Mouse (Mus musculus) forebrain, embryonic 14.5 days (tissue): ENCODE data around the gene Itpk1. TPM values are rescaled to one million over a fixed set of nuclear protein-coding genes. Genes with fewer than 3 reads are reported as not detected.

Experiments used
- ATAC-seq: fragments of 200-750 bp; cut with Nextera tagmentation; 2 replicates; pipeline ENCODE4 v1.8.0; 2017; ENCODE audit warnings: mild to moderate bottlenecking, moderate library complexity
- DNase-seq: peaks from one replicate; pipeline ENCODE4 v3.0.0-alpha.2; 2015; ENCODE audit warnings: low spot score
- H3K27ac ChIP-seq: fragments of 300-500 bp; sonication (generic); 2 replicates; pipeline ENCODE4 v1.5.1; 2014; ENCODE audit warnings: low read depth, mild to moderate bottlenecking, control low read depth, low read length, moderate library complexity
- H3K27me3 ChIP-seq: fragments of 300-500 bp; sonication (generic); replicated peaks from 2 replicates; pipeline ENCODE4 v1.6.1; 2014; ENCODE audit warnings: low read length, control low read depth, mixed read lengths; ENCODE audit not compliant: control insufficient read depth, insufficient read depth
- H3K36me3 ChIP-seq: fragments of 300-500 bp; sonication (generic); 2 replicates; pipeline ENCODE4 v1.6.1; 2014; ENCODE audit warnings: low read length, control low read depth; ENCODE audit not compliant: control insufficient read depth, insufficient read depth
- H3K4me1 ChIP-seq: fragments of 300-500 bp; sonication (generic); 2 replicates; pipeline ENCODE4 v1.6.1; 2014; ENCODE audit warnings: antibody characterized with exemption, low read length, control low read depth; ENCODE audit not compliant: control insufficient read depth, insufficient read depth
- H3K4me2 ChIP-seq: fragments of 300-500 bp; sonication (generic); 2 replicates; pipeline ENCODE4 v1.6.1; 2014; ENCODE audit warnings: mild to moderate bottlenecking, control low read depth, low read length
- H3K4me3 ChIP-seq: fragments of 300-500 bp; sonication (generic); 2 replicates; pipeline ENCODE4 v1.5.1; 2014; ENCODE audit warnings: low read depth, low read length, control low read depth
- H3K9ac ChIP-seq: fragments of 300-500 bp; sonication (generic); 2 replicates; pipeline ENCODE4 v1.6.1; 2014; ENCODE audit warnings: mild to moderate bottlenecking, low read length, control low read depth, moderate library complexity
- H3K9me3 ChIP-seq: fragments of 300-500 bp; sonication (generic); replicated peaks from 2 replicates; pipeline ENCODE4 v1.6.1; 2016; ENCODE audit warnings: low read length, control low read depth, mixed read lengths; ENCODE audit not compliant: control insufficient read depth
- WGBS: fragments of 180-500 bp; shearing (Covaris S2); extraction: QIAGEN DNeasy Blood & Tissue Kit; methylation state at CpG from one replicate; pipeline ENCODE4 v1.1.7; 2014; 5-methylcytosine and 5-hydroxymethylcytosine counted together
- polyA plus RNA-seq: library from polyadenylated mRNA; unstranded; fragments of >200 nt; fragmentation: Nextera tagmentation; extraction: Ambion mirVana; gene quantifications from 2 replicates; pipeline ENCODE4 v1.2.1, GENCODE M21; 2014

The Itpk1 gene
- polyA plus RNA-seq, 1 experiment from 2014 or later = 47.1 TPM

DNA sequence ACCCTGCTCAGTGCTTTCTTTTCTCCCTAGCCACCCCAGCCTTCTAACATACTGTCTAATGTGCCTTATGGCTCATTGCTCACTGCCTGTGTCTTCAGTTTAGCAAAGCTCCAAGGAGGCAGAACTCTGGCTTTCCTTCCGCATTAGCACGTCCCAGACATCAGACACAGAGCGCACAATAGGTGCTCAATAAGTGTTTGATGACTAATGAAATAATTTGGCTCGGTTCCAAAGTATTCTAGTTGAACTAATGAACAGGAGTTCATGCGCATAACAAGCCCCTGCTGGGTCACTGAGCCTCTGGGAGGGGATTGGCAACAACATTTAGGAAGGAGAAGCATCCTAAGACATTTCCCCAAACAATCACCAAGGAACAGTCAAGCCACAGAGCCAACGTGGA, 152.7 kb downstream of the Itpk1 start:
- Histone ChIP-seq H3K4me2 (no peak overlapping the region), H3K27ac (peak overlapping the region; percentile 0; the same call in 1 of the 2 replicates), H3K9me3 (no peaks in the 10 kb centered on the region), H3K27me3 (no peaks in the 10 kb centered on the region; the same call in 1 of the 2 replicates), H3K36me3 (no peaks in the 10 kb centered on the region), H3K4me3 (no peak overlapping the region), H3K9ac (no peak overlapping the region), H3K4me1 (peaks cover 13% of the 10 kb centered on the region; the same call in 1 of the 2 replicates)
- no peak for ATAC-seq
- 24% methylated on average over 6 of the region's 6 CpGs for WGBS
- DNase-seq = peak; percentile 66

DNA sequence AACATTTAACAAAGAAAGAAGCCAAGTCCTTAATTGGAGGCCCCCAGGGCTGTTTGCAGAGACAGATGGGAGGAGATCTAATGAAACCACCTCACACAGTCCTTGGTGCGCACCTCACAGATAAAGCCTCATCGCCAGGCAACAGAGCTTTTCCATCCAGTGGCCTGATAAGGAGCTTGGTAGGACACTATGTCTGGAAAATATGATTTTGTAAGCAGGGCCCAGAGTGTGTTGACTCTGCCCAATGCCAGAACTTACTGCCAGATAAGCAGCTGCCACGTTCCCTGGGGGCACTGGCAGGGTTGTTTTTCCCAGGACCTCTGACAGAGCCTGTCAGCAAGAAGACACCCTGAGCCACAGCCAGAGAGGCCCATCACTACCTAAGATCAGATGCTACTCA, 153.5 kb downstream of the Itpk1 start:
- ATAC-seq = no peak
- Histone ChIP-seq H3K4me2 (no peak overlapping the region), H3K9ac (no peak overlapping the region), H3K9me3 (no peaks in the 10 kb centered on the region), H3K4me3 (no peak overlapping the region), H3K4me1 (peaks cover 13% of the 10 kb centered on the region; the same call in 1 of the 2 replicates), H3K36me3 (no peaks in the 10 kb centered on the region), H3K27me3 (no peaks in the 10 kb centered on the region; the same call in 1 of the 2 replicates), H3K27ac (peak overlapping the region; percentile 0; the same call in 1 of the 2 replicates)
- DNase-seq = peak; percentile 29
- WGBS = 60% methylated on average over 3 of the region's 3 CpGs

DNA sequence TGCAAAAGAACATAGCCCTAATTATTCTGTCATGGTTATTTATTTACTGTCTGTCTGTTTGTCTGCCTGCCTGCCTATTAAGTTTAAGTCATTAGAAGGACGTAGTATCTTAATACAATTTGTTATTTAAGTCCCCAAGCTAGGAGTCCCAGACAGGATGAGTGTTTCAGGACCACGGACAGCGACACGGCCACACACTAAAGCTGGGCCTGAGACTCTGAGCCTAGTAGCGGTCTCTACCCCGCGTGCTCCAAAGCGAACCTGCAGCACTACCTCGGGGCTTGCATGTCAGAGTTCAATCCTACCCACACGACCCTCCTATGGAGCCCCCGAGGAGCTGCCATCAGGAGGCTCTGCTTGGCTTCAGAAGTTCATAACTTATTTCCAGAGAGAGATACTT, 154.2 kb downstream of the Itpk1 start:
- Histone ChIP-seq H3K9me3 (no peaks in the 10 kb centered on the region), H3K36me3 (no peaks in the 10 kb centered on the region), H3K4me1 (peaks cover 7% of the 10 kb centered on the region; the same call in 1 of the 2 replicates), H3K27ac (no peak overlapping the region), H3K9ac (no peak overlapping the region), H3K27me3 (no peaks in the 10 kb centered on the region; the same call in 1 of the 2 replicates), H3K4me3 (no peak overlapping the region), H3K4me2 (no peak overlapping the region)
- DNase-seq (peak; percentile 70), ATAC-seq (no peak)
- 5% methylated on average over 11 of the region's 11 CpGs for WGBS

DNA sequence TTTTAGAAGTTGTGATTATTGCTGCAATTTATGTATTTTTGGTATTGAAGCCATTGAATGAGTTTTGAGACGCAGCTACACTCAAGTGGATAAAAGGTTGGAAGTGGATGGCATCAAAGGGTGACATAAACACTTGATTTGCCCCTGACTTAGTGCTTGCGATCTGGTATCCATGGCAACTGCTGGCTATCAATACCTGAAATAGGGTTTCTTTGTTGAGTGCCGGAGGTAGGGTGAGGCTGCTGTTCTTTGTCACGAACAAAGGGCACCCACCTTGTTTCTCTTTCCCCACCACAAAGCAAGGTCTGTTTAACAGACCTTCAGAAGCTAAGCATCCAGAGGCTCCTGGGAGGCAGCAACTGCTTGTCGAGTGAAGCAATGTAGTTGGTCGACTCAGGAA, 159.6 kb downstream of the Itpk1 start:
- Histone ChIP-seq H3K27ac (no peak overlapping the region), H3K4me2 (no peak overlapping the region), H3K9me3 (no peaks in the 10 kb centered on the region), H3K4me1 (no peaks in the 10 kb centered on the region), H3K4me3 (no peak overlapping the region), H3K27me3 (no peaks in the 10 kb centered on the region), H3K9ac (no peak overlapping the region), H3K36me3 (no peaks in the 10 kb centered on the region)
- 45% methylated on average over 6 of the region's 6 CpGs for WGBS
- ATAC-seq (no peak), DNase-seq (peak; percentile 39)

DNA sequence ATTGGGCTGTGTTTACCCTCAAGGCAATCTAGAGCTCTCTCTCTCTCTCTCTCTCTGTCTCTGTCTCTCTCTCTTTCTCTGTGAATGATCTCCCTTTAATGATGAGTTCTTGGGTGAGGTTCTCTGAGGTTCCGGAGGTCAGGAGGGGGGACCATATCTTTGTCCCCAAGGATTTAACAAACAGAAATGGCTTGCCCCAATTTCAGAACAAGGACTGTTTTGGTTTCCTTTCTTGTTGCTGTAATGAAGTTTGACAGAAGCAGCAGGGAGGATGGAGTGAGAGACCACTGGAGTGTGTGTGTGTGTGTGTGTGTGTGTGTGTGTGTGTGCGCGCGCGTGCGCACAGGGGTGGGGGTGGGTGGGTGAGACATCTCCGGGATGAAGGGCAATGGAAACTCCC, 163.6 kb downstream of the Itpk1 start:
- Histone ChIP-seq H3K4me1 (no peaks in the 10 kb centered on the region), H3K27me3 (no peaks in the 10 kb centered on the region), H3K36me3 (no peaks in the 10 kb centered on the region), H3K4me3 (no peak overlapping the region), H3K9ac (no peak overlapping the region), H3K4me2 (no peak overlapping the region), H3K27ac (no peak overlapping the region), H3K9me3 (no peaks in the 10 kb centered on the region)
- DNase-seq (no peak), ATAC-seq (no peak)
- 95% methylated on average over 7 of the region's 7 CpGs for WGBS

DNA sequence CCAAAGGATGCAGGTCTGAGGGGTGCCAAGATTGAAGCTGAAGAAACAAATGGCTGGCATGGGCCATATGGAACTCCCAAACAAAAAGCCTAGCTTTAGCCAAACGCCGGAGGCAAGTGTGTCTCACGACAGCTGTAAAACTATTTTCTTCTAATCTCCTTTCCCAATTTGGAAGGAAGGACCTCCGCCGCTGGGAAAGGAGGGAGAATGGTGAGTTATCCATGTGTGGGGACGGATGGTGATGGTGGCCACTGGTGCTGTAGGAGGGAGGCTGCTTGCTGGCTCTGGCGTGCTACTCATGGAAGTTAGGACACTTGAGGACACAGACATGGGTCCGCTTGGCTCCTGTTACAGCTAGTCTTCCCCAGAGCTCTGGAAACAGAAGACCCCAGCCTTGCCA, 164.5 kb downstream of the Itpk1 start:
- no peak overlapping the region for H3K27ac ChIP-seq
- H3K27me3 ChIP-seq = no peaks in the 10 kb centered on the region
- H3K4me3 ChIP-seq = no peak overlapping the region
- WGBS = 79% methylated on average over 8 of the region's 8 CpGs
- DNase-seq = no peak
- H3K9ac ChIP-seq = no peak overlapping the region
- H3K4me1 ChIP-seq = no peaks in the 10 kb centered on the region
- no peak for ATAC-seq
- no peak overlapping the region for H3K4me2 ChIP-seq
- H3K36me3 ChIP-seq = no peaks in the 10 kb centered on the region
- no peaks in the 10 kb centered on the region for H3K9me3 ChIP-seq

DNA sequence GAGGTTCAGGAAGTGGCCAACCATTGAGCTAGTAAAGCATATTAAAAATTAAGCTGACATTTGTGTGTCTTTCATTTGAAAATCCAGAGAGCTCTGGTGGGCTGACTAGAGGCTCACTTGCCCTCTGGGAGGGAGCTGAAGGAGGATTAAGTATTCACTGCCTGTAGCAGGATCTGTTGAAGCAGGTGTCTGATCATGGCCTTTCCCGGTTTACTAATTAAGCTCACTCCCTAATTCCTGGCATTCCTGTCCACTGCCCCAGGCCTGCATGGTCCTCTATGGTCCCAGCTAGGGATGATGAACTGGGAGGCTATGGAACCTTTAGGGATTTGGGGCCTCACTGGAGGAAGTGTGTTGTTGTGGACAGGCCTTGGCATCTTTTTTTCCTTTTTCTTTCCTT, 168.9 kb downstream of the Itpk1 start:
- Histone ChIP-seq H3K27ac (no peak overlapping the region), H3K27me3 (no peaks in the 10 kb centered on the region), H3K4me2 (no peak overlapping the region), H3K36me3 (no peaks in the 10 kb centered on the region), H3K9me3 (no peaks in the 10 kb centered on the region), H3K4me3 (no peak overlapping the region), H3K9ac (no peak overlapping the region), H3K4me1 (no peaks in the 10 kb centered on the region)
- 44% methylated on average over 1 of the region's 1 CpGs for WGBS
- DNase-seq (no peak), ATAC-seq (no peak)

DNA sequence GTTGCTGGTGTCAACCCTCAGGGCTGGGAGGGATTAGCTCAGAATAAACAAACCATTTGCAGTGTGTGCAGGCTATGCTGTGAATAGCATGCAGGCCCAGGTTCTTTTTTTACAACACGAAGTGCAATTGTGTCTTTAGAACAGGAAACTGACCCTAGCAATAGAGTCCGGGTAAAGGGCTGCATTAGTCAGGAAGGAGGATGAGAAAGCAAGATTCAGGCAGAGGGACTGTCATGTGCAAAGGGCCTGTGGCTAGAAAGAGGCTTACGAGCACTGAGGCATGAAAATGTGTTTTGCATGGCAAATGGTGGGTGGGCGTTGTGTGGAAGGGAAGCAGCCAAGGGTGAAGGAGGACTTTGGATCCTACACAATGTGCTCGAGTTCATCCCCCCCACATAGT, 176.7 kb downstream of the Itpk1 start:
- 66% methylated on average over 5 of the region's 5 CpGs for WGBS
- DNase-seq = no peak
- Histone ChIP-seq H3K4me2 (no peak overlapping the region), H3K4me3 (no peak overlapping the region), H3K36me3 (no peaks in the 10 kb centered on the region), H3K27me3 (no peaks in the 10 kb centered on the region), H3K9me3 (no peaks in the 10 kb centered on the region), H3K9ac (no peak overlapping the region), H3K27ac (no peak overlapping the region), H3K4me1 (no peaks in the 10 kb centered on the region)
- ATAC-seq = no peak

DNA sequence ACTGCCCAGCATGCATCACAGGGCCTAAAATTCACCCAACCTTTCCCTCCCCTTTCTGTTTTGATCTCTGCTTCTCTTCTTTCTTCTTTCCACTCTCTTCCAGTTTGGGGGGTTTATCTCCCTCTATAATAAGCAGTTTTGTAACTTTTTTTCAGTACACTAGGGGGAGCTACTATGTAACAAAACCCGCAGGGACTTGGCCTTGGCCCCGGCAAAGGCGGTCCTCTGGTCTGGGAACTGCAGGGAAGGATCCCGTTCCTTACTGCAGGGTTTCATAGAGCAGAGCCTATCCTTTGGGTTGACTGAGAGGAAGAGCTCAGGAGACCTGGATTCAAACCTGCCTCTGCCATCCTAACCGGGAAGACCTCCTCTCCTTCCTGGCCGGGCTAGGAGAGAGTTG, 180.0 kb downstream of the Itpk1 start:
- no peak overlapping the region for H3K27ac ChIP-seq
- no peak overlapping the region for H3K4me3 ChIP-seq
- 0 out of 2 replicates have a peak, but pooled peaks have one; percentile 52 for ATAC-seq
- DNase-seq = peak; percentile 77
- no peaks in the 10 kb centered on the region for H3K9me3 ChIP-seq
- no peak overlapping the region for H3K9ac ChIP-seq
- H3K4me2 ChIP-seq = no peak overlapping the region
- 26% methylated on average over 6 of the region's 6 CpGs for WGBS
- no peaks in the 10 kb centered on the region for H3K27me3 ChIP-seq
- no peaks in the 10 kb centered on the region for H3K36me3 ChIP-seq
- H3K4me1 ChIP-seq = peaks cover 4% of the 10 kb centered on the region; the same call in 1 of the 2 replicates
